Mouse (Mus musculus) left cerebral cortex, postnatal 25 days (tissue): ENCODE data around the gene Nkx6-1. TPM values are rescaled to one million over a fixed set of nuclear protein-coding genes. Genes with fewer than 3 reads are reported as not detected.

Experiments used
- DNase-seq, 2 experiments: peaks; one replicate each; pipeline ENCODE4 v3.0.0; 2022; ENCODE audit warnings: low spot score in 2 of 2, mixed read lengths in 1 of 2
- intact Hi-C: fragments of 180-260 bp; cut with DNase I; formaldehyde crosslinking; loops from one replicate; pipeline ENCODE4 v1.15.1; 2025
- total RNA-seq, 2 experiments: library from RNA; stranded (reverse); gene quantifications; 2 replicates each; pipeline ENCODE4 v1.2.3; 2021

Nkx6-1 gene
- under 1 TPM; 0.21 TPM for total RNA-seq

DNA sequence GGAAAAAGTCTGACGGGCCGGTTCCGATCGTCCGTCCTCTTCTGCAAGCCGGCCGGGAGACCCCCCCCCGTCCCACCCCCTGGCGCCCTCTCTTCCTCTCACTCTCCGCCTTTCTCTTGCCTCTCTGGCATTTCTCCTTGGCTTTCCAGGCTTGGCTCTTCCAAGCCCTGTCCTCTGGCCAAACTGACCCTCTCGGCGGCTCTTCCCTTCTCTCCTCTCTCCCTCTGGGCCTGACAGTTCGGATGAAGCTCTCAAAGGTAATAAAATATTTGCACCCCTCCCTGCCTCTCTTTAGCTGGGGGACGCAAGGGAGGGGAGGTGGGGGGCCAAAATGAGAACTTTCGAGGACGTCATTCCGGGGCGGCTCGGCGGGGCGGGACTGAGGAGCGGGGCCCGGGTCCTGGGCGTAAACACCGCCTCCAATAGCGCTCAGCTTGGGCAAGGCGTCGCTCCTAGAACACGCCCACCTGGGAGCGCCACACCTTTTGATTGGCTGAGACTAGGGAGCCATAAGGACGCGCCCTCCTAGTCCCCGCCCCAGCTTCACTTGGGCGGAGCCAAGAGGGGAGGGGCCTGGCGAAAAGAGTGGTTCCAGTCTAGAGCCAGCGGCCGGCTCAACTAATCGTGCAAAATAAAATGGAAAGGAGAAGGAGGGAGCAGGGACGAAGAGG, at the start of gene Nkx6-1:
Gene Nkx6-1, minus strand, starts transcription at position 52 of the 671 bp plus-strand sequence.
- intact Hi-C loops: loop anchor here (5.0 to 10.0 kb wide), 2 partner anchors 298 to 820 kb away; partner anchors contain the start of gene Gpat3
- no peak for DNase-seq

DNA sequence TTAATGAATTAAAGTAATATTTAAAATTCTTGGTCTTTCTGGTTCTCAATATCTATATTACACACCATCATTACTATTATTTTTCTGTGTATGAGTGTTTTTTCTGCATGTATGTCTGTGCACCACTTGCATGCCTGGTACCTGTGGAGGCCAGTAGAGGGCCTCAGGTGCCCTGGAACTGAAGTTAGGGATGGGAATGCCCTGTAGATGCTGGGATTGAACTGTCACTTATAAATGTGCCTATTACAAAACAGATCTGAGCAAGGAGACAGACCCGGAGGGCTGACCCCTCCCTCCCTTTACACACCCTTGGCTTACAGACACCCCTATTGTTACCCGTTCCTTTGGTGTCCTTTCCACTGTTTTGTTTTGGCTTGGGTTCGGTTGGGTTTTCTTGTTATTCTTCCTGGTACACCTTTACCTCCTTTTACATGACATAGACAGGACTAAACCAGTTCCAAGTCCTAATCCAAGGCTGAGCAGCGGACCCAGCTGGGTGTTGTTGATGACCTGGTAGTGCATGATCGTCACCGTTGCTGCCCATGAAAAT, 48.3 kb upstream of the Nkx6-1 start:
- DNase-seq: no peak

DNA sequence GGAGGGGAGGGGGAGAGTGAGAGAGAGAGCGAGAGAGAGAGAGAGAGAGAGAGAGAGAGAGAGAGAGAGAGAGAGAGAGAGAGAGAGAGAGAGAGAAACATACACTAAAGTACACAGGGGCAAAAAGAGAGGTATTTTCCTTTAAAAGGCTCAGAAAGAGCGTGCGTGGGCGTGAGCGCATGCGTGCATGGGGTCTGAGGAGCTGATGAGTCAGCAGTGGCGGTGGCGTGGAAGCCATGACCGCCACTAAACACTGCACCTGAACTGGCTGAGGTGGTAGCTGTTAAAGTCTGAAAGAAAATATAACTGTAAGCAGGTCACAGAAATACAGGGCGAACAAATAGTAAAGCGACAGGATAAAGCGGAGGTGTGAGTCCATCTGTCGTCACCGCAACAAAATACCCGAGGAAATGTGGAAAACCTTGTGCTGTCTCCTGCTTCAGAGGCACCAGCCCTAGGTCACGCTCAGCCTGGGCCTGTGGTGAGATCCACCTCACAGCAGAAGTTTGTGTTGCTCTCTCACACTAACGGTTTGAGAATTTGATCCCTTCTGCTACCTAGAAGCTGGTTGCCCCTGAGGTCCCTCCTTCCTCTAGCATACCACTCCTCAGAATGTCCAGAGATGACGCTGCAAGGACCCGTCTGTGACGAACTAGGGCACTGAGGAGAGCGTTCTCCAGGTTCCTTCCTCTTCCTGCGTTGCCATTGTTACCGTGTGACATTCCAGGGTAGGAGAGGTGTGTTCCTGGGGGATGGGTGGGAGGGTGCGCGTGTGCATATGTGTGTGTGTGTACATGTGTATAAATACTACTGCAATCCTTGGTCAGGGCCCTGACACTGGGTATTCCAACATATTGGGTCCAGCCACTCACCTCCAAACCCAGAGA, 38.8 kb upstream of the Nkx6-1 start:
- intact Hi-C loops: no loop called here
- DNase-seq: peak; percentile 9 to 42

More for the DNA sequence above, 48.3 kb upstream of the Nkx6-1 start:
- intact Hi-C loops: no loop called here

DNA sequence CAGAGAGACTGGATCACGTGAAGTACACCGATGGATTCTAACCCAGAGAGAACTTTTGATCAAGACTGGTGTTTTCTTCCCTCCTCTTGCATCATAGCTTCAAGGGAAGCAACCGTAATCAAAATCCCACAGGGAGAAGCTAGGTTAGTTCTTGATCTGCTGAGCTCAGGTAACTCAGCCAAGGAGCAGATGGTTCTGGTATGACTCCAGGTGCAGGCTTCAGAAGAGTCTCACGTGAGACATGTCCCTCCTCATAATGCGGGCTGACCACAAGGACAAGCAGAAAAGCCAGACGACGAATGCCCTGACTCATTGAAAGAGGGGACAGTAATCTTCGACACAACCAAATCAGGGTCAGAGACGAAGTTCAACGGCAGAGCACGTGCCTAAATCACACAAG, 37.8 kb upstream of the Nkx6-1 start:
- intact Hi-C loops: no loop called here
- DNase-seq: no peak

DNA sequence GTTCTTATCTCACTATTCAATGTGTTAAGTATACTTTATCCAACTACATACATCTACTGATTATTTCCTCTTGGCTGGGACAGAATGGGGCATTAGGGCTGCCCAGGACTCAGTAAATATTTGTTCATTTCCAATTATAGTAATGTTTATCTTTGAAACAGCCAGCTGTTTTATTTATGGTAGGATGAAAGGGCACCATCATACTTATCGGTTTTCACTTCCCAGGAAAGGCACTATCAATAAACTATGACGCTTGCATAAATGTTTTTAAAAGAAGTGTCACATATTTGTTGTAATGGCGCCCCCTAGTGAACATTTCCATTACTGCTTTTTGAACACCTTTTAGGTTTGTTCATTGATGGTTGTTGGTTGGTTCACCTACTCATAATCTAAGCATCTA, 35.8 kb upstream of the Nkx6-1 start:
- peak; percentile 26 to 56 for DNase-seq
- intact Hi-C loops: no loop called here

DNA sequence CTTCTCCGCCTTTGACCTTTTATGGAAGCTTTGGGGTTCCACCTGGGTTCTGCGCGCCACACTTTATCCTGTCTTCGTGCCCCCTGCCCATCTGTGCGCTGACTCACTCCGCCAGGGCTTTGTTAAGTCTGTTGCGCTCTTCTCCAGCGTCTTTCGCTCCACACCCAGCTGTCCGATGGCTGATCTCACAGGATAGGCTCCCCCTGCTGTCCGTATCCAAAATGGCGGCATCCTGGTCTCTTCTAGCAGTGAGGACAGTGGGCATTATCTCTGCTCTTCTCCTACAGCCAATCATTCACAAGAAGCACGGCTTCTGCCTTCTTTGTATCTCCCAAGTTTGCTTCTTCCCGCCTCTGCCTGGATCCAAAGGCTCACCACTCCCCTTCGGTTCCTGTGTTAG, 23.8 kb upstream of the Nkx6-1 start:
- DNase-seq: peak in 1 of 2 experiments; percentile 22
- intact Hi-C loops: no loop called here

DNA sequence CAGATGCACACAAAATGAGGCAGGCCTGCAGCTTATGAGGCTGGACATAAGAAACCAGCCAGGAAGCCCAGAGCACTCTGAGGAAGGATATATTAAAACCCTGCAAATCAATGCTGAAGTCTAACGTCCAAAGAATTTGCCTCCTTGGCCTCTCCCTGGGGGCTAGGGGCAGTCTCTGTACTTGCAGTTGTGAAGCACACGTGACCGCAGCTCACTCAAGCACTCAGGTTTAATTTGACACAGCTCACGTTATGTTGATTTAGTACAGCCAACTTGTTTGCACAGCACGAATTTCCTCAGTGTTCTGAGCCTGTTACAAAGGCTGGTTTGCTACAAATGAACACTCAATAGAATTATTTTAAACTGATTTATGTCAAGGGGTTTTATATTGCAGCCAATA, 18.5 kb upstream of the Nkx6-1 start:
- no peak for DNase-seq
- intact Hi-C loops: no loop called here

DNA sequence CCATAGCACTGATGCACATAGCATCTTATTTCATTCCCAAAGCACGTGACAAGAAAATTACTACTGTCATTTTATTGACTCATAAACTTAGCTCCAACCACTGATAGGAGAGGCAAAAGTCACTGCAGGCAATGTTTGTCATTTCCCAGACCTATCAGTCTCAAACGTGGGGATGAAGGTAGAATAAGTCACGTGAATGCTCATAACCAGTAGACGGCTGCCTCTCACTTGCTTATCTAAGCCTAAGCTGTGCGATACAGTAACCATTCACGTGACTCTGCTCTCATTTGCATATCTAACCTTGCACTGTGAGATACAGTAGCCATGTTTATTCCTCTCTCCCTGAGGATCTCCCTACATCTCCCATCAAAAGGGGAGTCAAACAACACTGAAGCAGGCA, 15.5 kb upstream of the Nkx6-1 start:
- intact Hi-C loops: no loop called here
- no peak for DNase-seq

DNA sequence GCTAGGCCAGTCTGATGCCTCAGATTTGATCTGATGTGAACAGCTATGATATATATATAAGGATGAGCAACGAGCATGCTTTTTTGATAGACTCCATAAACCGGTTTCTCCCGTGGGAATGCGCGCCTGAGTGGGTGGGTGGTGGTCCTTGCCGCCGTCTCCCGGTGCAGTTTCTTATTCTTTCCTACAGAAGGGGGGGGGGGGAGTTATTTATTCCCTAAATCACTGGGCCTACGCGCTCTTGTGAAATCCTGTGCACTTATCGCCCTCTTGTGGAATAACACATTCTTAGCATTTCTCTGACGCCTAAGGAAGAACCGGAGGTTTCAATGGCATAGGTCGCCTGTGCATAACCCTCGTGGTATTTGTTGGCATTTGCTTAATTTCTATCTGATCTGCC, 4.6 kb upstream of the Nkx6-1 start:
- no peak for DNase-seq
- intact Hi-C loops: loop anchor here (1.0 to 10.0 kb wide), 4 partner anchors 302 to 825 kb away; partner anchors contain the start of gene Gpat3

DNA sequence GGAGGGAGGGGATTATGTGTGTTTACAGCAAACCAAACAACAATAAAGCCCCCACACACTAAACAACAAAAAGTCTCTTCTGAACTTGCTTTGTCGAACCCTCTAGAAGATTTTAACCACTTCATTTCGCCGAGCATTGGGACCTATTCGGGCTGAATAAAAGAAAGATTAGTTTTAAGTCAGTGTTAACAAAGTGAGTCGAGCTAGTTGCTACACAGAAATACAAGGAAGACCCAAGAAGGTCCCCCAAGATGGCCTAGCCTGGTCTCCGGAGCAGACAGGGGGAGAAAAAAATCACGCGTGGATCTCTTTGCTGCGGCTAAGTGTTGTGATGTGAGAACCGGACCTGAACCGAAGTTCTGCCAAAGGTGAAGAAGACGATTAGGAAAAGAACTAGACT, 3.7 kb upstream of the Nkx6-1 start:
- intact Hi-C loops: loop anchor here (5.0 to 10.0 kb wide), 2 partner anchors 301 to 824 kb away; partner anchors contain the start of gene Gpat3

DNA sequence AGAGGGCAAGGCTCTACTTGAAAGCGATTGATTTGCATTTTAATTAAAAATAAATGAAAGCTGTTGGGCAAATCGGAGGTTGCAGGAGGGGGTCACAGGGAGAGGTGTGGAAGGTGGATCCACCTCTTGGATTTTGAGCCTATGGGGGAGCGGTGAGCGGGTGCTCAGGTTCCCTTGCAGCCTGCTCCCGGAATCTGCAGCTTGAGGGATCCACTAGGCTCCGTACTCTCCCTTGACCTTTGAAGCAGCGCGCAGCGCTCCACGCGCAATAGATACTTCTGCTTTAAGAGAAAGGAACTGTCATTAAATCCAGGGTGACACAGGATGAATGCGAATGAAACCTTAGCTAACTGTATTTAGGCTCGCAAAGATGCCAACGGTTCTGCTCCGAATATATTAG, 3.2 kb upstream of the Nkx6-1 start:
- no peak for DNase-seq
- intact Hi-C loops: loop anchor here (5.0 to 10.0 kb wide), 2 partner anchors 301 to 823 kb away; partner anchors contain the start of gene Gpat3

More for the DNA sequence above, 3.7 kb upstream of the Nkx6-1 start:
- no peak for DNase-seq

DNA sequence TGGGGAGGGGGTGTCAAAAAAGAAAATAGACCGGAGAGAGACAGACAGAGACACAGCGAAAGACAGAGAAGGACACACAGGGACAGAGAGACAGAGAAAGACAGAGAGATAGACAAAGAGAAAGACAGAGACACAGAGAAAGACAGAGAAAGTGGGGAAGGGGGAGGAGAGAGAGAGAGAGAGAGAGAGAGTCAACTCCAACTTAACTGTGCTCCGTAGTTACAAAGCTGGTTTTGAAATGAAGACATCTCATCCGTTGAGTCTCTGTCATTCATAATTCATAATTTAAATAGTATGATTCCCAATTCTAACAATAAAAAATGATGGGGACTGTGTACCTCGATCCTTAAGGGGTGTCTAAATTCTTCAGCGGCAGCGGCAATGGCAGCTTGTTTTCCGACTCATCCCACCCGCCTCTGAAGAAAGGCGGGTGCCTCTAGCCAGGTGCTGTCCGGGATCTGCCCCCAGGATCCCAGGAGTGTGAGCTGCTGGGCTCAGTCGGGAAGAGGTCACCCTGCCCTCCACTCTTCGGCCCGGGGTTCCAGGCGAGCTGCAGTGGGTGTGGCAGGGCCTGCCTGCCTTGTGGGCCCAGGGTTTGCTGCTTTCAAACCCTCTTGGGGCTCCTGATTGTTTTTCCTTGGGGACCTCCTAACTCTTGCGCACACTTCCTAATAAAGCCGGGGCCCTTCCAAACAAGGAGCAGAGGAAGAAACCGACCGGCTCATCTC, 2.6 kb upstream of the Nkx6-1 start:
- no peak for DNase-seq

DNA sequence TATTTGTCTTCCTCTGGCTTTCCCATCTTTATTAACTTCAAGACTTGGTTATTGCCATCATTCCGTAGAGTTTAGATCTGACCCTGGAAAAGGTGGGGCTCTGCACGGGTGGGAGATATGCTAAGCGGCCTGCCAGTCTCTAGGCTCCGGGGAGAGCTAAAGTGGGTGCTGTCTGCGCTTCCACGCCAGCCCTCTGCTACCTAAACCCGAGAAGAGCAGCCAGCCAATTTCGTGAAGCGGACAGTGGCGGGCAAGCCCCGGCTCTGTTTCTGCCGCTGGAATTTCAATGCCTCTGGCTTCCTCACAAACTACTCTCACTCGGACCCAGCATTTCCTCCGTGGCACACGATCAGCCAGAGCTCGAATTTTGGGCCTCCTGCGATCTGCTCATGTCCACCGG, 1.9 kb upstream of the Nkx6-1 start:
- intact Hi-C loops: loop anchor here (5.0 to 10.0 kb wide), 2 partner anchors 299 to 822 kb away; partner anchors contain the start of gene Gpat3
- DNase-seq: no peak

More for the DNA sequence above, 2.6 kb upstream of the Nkx6-1 start:
- intact Hi-C loops: loop anchor here (5.0 to 10.0 kb wide), 2 partner anchors 300 to 823 kb away; partner anchors contain the start of gene Gpat3

DNA sequence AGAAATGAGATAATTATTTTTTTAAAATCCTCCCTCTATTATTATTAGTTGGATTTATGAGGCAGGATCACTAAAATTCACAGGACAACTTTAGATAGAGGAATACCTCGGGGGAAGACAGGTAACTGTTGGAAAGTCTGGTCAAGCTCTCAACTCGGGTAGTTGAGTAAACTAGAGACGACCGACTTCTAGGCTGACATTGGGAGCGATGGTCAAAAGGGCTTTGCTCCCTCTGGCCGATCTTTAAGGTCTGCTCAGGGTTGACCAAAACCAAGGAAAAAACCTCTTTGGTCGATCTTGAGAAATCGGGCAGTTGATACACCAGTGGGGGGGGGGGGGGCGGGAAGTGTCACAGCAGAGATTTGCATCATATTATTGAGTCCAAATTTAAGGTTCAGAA, 1.3 kb upstream of the Nkx6-1 start:
- no peak for DNase-seq
- intact Hi-C loops: loop anchor here (5.0 to 10.0 kb wide), 2 partner anchors 299 to 821 kb away; partner anchors contain the start of gene Gpat3

DNA sequence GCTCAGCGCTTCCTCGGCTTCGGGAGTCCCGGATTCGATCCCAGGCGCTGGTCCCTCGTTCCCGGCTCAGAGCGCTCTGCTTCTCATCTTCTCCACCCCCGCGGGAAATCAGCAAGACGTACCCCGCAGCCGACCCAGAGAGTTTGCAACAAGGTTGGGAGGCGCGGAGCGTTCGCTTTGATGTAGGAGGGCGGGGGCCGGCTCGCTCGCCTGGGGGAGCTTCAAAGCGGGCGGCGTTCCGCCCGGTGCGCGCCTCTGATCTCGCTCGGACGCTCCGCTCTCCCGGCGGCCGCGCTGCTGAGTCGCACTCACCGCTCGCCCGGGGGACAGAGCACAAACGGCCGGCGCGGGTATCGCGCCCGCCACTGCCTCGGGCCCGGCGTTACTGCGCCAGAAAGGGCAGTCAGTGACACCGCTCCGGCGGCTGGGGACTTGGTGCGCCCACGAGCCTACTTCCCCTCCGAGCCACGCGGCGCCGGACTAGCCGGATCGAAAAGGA, 324 bp downstream of the Nkx6-1 start:
- no peak for DNase-seq
- intact Hi-C loops: loop anchor here (10.0 kb wide), 1 partner anchor 820 kb away; the partner anchor contains the start of gene Gpat3

DNA sequence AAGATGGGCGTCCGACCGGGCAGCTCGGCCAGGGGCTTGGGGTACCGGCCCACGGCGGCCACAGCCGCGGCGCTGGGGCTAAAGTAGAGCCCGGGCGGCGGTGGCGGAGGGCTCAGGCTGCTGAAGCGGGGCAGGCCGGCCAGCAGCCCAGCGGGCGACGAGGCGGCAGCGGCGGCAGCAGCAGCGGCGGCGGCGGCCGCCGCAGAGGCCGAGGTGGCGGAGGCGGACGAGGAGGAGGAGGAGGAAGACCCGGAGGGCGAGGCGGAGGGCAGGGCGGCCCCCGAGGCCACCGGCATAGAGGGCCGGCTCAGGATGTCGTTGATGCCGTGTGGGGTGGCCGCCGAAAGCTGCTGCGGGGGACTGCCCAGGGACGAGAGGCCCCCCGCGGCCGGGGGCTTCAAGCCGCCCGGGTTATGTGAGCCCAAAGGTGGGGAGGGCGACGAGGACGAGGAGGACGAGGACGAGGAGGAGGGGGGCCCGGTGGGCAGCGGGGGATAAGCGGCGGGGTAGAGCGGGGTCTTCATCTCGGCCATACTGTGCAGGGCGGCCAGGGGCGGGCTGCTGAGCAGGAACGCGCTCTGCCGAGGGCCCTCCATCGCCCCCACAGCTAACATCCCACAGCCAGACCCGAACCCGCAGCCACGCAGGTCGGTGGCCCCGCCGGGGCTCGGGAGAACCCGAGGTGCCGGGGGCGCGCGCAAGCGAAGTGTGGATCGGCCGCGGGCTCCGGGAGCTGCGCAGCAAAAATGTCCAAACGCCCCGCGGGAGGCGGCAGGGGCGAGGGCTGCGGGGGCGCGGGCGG, 974 bp downstream of the Nkx6-1 start:
- DNase-seq: no peak
- intact Hi-C loops: loop anchor here (10.0 kb wide), 1 partner anchor 819 kb away; the partner anchor contains the start of gene Gpat3

DNA sequence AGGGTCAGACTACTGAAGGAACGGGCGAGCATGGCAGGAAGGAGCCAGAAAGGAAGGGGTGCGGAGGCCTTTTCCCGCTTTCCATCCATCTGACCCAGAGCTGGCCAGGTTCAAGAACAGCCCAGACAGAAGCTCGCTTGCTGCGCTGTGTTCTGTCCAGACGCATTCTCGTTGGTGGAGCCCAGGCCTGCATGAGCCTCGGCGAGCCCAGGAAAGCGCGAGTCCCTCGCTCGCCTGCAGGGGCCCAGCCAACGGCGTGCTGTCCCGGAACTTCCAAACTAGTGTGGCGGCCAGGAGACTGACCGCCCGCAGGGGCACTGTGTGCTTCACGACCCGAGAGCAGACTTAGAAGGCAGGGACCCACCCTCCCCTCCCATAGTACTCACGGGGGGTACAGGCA, 1.6 kb downstream of the Nkx6-1 start:
- intact Hi-C loops: loop anchor here (10.0 kb wide), 1 partner anchor 818 kb away; the partner anchor contains the start of gene Gpat3
- DNase-seq: no peak

DNA sequence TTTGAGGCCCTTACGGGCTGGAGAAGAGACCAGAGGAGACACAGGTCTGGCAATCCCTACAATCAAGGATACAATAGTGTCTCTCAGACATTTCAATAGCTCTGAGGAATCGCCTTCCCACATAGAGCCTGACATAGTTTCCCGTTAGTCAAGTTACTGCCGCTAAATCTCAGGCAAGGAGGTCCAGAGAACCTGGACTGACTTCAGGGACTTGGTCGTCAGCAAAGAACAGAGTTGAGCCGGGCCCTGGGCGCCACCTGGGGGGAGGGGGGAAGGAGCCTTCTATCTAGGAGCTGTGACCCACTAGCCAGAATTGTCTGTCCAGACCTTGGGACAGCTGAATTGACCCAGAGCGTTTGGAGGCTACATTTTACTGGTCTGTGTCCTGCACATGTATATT, 2.3 kb downstream of the Nkx6-1 start:
- DNase-seq: no peak
- intact Hi-C loops: loop anchor here (10.0 kb wide), 1 partner anchor 818 kb away; the partner anchor contains the start of gene Gpat3
